Mouse (Mus musculus) erythroblast, embryonic 14.5 days (primary cell): ENCODE measurements around the gene Mlxipl. TPM values are rescaled to one million over a fixed set of nuclear protein-coding genes. Genes with fewer than 3 reads are reported as not detected.

Experiments
- H3K27me3 ChIP-seq: 2 replicates; pipeline ENCODE4 v1.6.1; 2012; ENCODE audit warnings: inconsistent platforms; ENCODE audit not compliant: control insufficient read depth
- H3K36me3 ChIP-seq: 2 replicates; pipeline ENCODE4 v1.6.1; 2012; ENCODE audit warnings: mild to moderate bottlenecking, inconsistent platforms; ENCODE audit not compliant: control insufficient read depth
- H3K4me1 ChIP-seq: 2 replicates; pipeline ENCODE4 v1.6.1; 2012; ENCODE audit warnings: inconsistent platforms; ENCODE audit not compliant: control insufficient read depth
- H3K4me3 ChIP-seq: replicated peaks from 2 replicates; pipeline ENCODE3; 2012; ENCODE audit warnings: moderate library complexity, mild to moderate bottlenecking, inconsistent platforms
- H3K9me3 ChIP-seq: 2 replicates; pipeline ENCODE4 v1.6.1; 2012; ENCODE audit warnings: low read length, inconsistent platforms, mixed read lengths; ENCODE audit not compliant: control insufficient read depth
- GATA1 ChIP-seq: IDR thresholded peaks from 2 replicates; pipeline ENCODE4 v1.6.1; 2012; ENCODE audit warnings: low read length, inconsistent platforms, mixed read lengths
- TAL1 ChIP-seq: IDR thresholded peaks from 3 replicates; pipeline ENCODE4 v1.6.1; 2012; ENCODE audit warnings: low read length, inconsistent platforms, mixed read lengths
- polyA plus RNA-seq: library from polyadenylated mRNA; stranded (reverse); fragments of >175 nt; gene quantifications from 2 replicates; pipeline ENCODE4 v1.2.3, GENCODE M21; 2012

The Mlxipl gene
- polyA plus RNA-seq, 1 experiment: 0.03 TPM

DNA sequence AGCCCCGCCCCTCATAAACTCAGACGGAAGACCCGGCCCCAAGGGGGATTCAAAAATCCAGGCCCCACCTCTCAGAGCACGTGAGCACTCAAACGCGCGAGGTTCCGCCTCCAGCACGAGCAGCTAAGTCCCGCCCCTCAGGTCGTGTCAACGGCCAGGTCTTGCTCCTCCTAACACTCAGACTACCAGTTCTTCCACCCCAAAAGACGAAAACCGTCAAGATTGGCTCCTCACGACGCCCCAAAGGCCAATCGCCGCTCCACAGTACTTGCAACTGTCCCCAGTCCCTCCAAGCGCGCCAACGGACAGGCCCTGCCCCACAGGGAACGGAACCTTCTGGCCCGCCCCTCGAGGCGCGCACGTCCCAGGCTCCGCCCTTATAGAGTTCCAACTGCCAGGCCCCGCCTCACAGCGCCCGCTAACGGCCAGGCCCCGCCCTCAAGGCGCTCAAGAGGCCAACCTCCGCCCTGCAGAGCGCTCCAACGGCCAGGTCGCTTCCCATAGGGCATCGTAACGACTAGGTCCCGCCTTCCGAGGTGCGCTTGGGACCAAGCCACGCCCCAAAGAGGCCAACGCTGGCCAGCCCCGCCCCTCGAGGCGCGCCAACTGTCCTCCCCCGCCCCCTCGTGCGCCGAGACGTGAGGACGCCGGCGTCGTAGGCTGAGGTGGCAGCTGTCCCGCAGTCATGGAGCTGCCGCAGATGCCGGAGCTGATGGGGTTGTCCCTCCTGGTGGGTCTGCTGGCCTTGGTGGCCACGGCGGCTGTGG, 59.5 kb downstream of the Mlxipl start, which contains the start of gene Tbl2:
Gene Tbl2, plus strand, starts transcription at position 605 of the 767 bp plus-strand sequence.
- peaks cover 44% of the 10 kb centered on the region for H3K4me1 ChIP-seq
- TF ChIP-seq TAL1 (no peak), GATA1 (no peak)
- H3K27me3 ChIP-seq: no peaks in the 10 kb centered on the region
- H3K36me3 ChIP-seq: peaks cover 26% of the 10 kb centered on the region
- H3K9me3 ChIP-seq: no peaks in the 10 kb centered on the region
- peak within 1 kb of the TSS; percentile 95 for H3K4me3 ChIP-seq

DNA sequence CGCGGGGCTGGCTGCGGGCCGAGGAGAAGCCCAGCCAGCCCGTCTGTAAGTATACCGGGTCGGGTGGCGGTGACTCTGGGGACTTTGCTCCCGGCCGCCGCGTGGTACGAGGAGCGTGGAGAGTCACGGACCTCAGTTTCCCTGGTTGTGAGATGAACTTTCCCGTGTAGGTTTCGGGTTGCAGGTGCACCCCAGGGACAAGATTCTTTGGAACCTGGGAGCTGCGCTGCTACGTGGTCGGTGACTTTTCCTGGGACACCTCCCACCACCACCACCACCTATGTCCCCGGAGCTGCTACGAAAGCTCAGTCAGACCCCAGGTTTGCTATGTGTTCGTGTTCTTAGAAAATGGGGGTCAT, 60.1 kb downstream of the Mlxipl start:
- H3K4me1 ChIP-seq: peaks cover 38% of the 10 kb centered on the region
- peaks cover 31% of the 10 kb centered on the region for H3K36me3 ChIP-seq
- H3K9me3 ChIP-seq: no peaks in the 10 kb centered on the region
- no peaks in the 10 kb centered on the region for H3K27me3 ChIP-seq
- TF ChIP-seq GATA1: no peak
- no peak for TF ChIP-seq TAL1
- peak overlapping the region; percentile 95 for H3K4me3 ChIP-seq

DNA sequence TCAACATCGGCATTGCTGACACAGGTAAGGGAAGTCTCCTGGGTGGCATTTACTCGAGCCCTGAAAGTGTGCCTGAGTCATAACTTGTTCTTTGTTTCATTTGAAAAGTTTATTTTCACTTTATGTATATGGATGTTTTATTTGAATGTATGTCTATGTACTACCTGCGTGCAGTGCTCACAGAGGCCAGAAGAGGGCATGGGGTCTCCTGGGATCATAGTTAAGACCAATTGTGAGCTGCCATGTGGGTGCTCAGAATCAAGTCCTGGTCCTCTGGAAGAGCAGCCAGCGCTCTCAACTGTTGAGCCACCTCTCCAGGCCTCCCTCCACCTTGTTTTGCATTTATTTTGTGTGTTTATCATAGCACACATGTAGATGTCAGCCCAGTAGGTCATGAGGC, 66.8 kb downstream of the Mlxipl start:
- Histone ChIP-seq H3K4me3 (no peak overlapping the region), H3K9me3 (no peaks in the 10 kb centered on the region), H3K27me3 (no peaks in the 10 kb centered on the region), H3K4me1 (peaks cover 3% of the 10 kb centered on the region), H3K36me3 (peaks cover 93% of the 10 kb centered on the region)
- no peak for TF ChIP-seq TAL1
- no peak for TF ChIP-seq GATA1

DNA sequence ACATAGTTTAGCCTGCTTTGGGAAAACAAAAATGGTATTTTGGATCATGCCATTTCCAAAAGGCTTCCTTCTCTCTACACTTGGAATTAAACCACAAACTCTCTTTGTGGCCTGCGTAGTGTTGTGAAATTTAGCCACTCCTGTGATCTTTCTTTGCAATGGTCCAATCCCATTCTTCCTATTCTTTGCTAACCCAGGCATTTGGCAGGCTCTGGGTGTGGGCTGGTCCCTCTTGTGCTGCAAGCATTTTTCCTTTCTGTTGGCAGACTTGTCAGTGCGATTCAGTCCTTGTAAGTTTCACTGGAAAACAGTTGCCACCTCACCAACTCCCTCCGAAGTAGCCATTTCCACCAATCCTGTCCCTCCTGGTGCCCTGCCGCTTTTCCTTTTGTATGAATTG, 71.5 kb downstream of the Mlxipl start:
- H3K36me3 ChIP-seq: peaks cover 71% of the 10 kb centered on the region
- H3K4me3 ChIP-seq: no peak overlapping the region
- no peak for TF ChIP-seq GATA1
- TF ChIP-seq TAL1: no peak
- no peaks in the 10 kb centered on the region for H3K9me3 ChIP-seq
- H3K27me3 ChIP-seq: no peaks in the 10 kb centered on the region
- peaks cover 5% of the 10 kb centered on the region; the same call in 1 of the 2 replicates for H3K4me1 ChIP-seq

DNA sequence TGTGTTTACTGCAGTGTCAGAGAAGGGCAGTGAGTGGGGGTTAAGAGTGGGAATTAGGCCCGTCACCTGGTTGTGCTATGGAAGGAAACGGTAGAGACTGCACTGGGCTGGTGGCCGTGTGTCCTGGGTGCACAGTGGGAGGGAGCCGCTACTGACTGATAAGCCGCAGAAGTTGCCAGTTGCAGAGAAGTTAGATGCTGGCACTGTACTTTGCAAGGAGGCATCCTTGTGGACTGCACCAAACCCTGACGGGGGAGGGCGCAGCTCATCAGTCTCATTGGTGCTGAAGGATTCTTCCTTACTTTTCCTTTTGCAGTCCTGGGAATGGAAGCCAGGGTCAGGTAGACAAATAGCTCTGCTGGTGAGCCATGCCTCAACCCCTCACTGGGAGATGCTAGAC, 72.0 kb downstream of the Mlxipl start:
- no peak overlapping the region for H3K4me3 ChIP-seq
- H3K36me3 ChIP-seq: peaks cover 67% of the 10 kb centered on the region
- H3K4me1 ChIP-seq: peaks cover 5% of the 10 kb centered on the region; the same call in 1 of the 2 replicates
- H3K9me3 ChIP-seq: no peaks in the 10 kb centered on the region
- TF ChIP-seq GATA1 (no peak), TAL1 (no peak)
- no peaks in the 10 kb centered on the region for H3K27me3 ChIP-seq

DNA sequence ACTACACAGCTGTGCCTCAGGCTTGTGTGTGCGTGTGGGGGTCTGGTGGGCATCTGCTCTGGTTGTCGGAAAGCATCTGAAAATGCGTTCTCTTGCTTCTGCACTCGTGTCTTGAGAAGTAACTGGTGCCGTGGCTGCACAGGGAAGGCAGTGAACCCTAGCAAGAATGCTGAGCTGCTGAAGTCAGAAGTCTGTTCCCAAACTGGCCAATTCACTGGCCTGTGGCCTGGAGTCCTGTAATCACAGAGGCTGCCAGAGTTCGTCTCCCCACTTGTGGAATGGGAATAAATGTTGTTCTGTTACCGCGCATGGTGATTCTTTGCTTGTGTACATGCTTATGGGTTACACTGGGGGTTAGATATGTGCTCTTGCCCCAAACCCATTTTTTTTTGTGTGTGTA, 72.7 kb downstream of the Mlxipl start:
- no peak overlapping the region for H3K4me3 ChIP-seq
- no peaks in the 10 kb centered on the region for H3K27me3 ChIP-seq
- no peak for TF ChIP-seq GATA1
- TF ChIP-seq TAL1: no peak
- no peaks in the 10 kb centered on the region for H3K9me3 ChIP-seq
- H3K36me3 ChIP-seq: peaks cover 60% of the 10 kb centered on the region
- peaks cover 5% of the 10 kb centered on the region; the same call in 1 of the 2 replicates for H3K4me1 ChIP-seq

DNA sequence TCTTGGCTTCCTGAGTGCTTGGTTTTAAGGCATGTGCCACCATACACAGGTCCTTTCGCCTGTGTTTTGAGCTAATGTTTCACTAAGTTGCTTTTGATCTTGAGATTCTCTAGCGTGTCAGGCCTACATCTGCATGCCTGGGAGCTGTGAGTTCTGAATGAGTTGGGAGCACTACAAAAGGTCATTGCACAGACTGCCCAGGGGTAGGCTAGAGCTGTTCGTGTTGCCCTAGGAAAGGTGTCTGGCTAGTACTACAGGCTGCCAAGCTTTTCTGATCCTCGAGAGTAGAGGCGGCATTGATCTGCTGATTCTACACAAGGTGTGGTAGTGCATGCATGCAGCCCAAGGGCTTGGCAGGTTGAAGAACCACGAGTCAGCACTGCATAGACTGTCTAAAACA, 73.1 kb downstream of the Mlxipl start:
- Histone ChIP-seq H3K27me3 (no peaks in the 10 kb centered on the region), H3K9me3 (no peaks in the 10 kb centered on the region), H3K4me1 (peaks cover 9% of the 10 kb centered on the region), H3K36me3 (peaks cover 56% of the 10 kb centered on the region), H3K4me3 (no peak overlapping the region)
- no peak for TF ChIP-seq GATA1
- no peak for TF ChIP-seq TAL1

DNA sequence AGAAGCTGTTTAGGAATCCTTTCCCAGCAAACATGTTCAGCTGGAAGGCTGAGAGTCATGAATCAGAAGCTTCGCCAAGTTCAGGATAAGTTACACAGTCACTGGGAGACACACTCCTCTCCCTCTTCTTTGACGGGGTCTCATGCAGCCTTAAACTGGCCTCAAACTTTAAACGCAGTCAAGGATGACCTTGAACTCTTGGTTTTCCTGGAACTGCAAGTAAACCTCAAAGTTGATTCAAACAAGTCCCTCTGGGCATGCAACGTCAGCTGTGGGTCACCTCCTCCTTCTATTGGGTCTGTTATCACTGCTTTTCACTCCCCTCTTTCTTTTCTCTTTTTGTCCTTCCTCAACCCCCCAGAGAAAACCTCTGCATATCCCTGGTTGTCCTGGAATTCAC, 77.2 kb downstream of the Mlxipl start:
- TF ChIP-seq TAL1 (no peak), GATA1 (no peak)
- peaks cover 39% of the 10 kb centered on the region for H3K4me1 ChIP-seq

DNA sequence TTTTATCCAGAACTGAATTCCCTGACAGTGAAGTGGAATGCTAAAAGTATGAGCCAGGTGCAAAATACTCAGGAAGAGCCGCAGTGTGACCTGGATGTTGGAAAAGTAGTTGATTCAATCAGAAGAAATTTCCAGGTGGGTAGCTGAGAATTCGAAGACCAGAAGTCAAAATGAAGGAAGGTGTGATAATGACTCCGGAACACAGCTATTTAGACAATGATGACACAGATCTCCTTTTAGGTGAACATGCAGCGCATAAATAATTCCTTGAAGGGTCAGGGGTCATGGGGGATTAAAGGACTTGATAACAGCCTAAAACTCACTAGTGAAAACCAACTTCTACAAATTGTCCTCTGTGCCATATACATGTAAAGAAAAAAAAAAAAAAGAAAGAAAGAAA, 77.8 kb downstream of the Mlxipl start:
- Histone ChIP-seq H3K4me1 (peaks cover 41% of the 10 kb centered on the region), H3K36me3 (peaks cover 37% of the 10 kb centered on the region), H3K4me3 (peak overlapping the region; percentile 95), H3K9me3 (no peaks in the 10 kb centered on the region), H3K27me3 (no peaks in the 10 kb centered on the region)
- TF ChIP-seq TAL1 (no peak), GATA1 (no peak)

More for the DNA sequence above, 77.2 kb downstream of the Mlxipl start:
- Histone ChIP-seq H3K4me3 (no peak overlapping the region), H3K27me3 (no peaks in the 10 kb centered on the region), H3K9me3 (no peaks in the 10 kb centered on the region), H3K36me3 (peaks cover 37% of the 10 kb centered on the region)
